Mouse (Mus musculus) lung, postnatal 0 days (tissue): ENCODE measurements around the gene Cpxm1. TPM values are rescaled to one million over a fixed set of nuclear protein-coding genes. Genes with fewer than 3 reads are reported as not detected.

Experiments
- ATAC-seq: fragments of 200-750 bp; cut with Nextera tagmentation; 2 replicates; pipeline ENCODE4 v1.8.0; 2017; ENCODE audit warnings: moderate library complexity
- DNase-seq: peaks from one replicate; pipeline ENCODE4 v3.0.0-alpha.2; 2016; ENCODE audit warnings: low spot score
- H3K27ac ChIP-seq: fragments of 300-500 bp; sonication (generic); 2 replicates; pipeline ENCODE4 v1.5.1; 2014; ENCODE audit warnings: antibody characterized with exemption, mild to moderate bottlenecking, low read length, mixed read lengths
- H3K27me3 ChIP-seq: fragments of 300-500 bp; sonication (generic); replicated peaks from 2 replicates; pipeline ENCODE4 v1.6.1; 2014; ENCODE audit warnings: low read length, mixed read lengths; ENCODE audit not compliant: insufficient read depth
- H3K36me3 ChIP-seq: fragments of 300-500 bp; sonication (generic); 2 replicates; pipeline ENCODE4 v1.6.1; 2014; ENCODE audit warnings: low read length, mixed read lengths; ENCODE audit not compliant: insufficient read depth
- H3K4me1 ChIP-seq: fragments of 300-500 bp; sonication (generic); 2 replicates; pipeline ENCODE4 v1.6.1; 2014; ENCODE audit warnings: antibody characterized with exemption, low read depth, low read length, mixed read lengths; ENCODE audit not compliant: insufficient read depth
- H3K4me2 ChIP-seq: fragments of 300-500 bp; sonication (generic); replicated peaks from 2 replicates; pipeline ENCODE4 v1.6.1; 2014; ENCODE audit warnings: low read depth, mild to moderate bottlenecking, low read length, moderate library complexity, mixed read lengths
- H3K4me3 ChIP-seq: fragments of 300-500 bp; sonication (generic); 2 replicates; pipeline ENCODE4 v1.5.1; 2014; ENCODE audit warnings: low read depth, low read length
- H3K9ac ChIP-seq: fragments of 300-500 bp; sonication (generic); replicated peaks from 2 replicates; pipeline ENCODE4 v1.6.1; 2014; ENCODE audit warnings: low read depth, mild to moderate bottlenecking
- H3K9me3 ChIP-seq: fragments of 300-500 bp; sonication (generic); 2 replicates; pipeline ENCODE4 v1.6.1; 2016; ENCODE audit warnings: low read length, mixed read lengths
- CTCF ChIP-seq: IDR thresholded peaks from 2 replicates; pipeline ENCODE4 v1.5.1; 2016; ENCODE audit warnings: antibody characterized with exemption, mild to moderate bottlenecking
- EP300 ChIP-seq: IDR thresholded peaks from 2 replicates; pipeline ENCODE4 v1.6.1; 2016; ENCODE audit warnings: antibody characterized with exemption, mild to moderate bottlenecking, control low read depth
- WGBS: fragments of 180-500 bp; shearing (Covaris S2); extraction: QIAGEN DNeasy Blood & Tissue Kit; methylation state at CpG from one replicate; pipeline ENCODE4 v1.1.7; 2014; 5-methylcytosine and 5-hydroxymethylcytosine counted together
- polyA plus RNA-seq: library from polyadenylated mRNA; unstranded; fragments of >200 nt; fragmentation: Nextera tagmentation; extraction: Ambion mirVana; gene quantifications from 2 replicates; pipeline ENCODE4 v1.2.1, GENCODE M21; 2015

Gene Cpxm1
- polyA plus RNA-seq, 1 experiment from 2014 or later = 13.9 TPM

DNA sequence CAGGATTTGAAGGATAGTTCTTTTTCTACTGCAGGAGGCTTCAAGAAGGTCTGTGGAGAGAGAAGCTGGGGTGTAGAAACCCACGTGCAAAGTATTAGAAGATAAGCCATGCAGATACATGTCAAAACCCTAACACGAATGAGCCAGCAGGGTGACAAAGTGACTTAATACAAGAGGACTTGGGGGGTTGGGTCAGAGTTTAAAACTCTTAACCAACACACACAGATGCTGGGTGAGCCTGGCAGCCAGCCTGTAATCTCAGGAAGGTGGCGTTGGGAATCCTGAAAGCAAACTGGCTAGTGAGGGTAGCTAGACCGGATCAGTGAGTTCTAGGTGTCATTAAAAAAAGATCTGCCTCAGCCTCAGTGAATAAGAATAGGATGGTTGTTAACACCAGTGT, 30.0 kb downstream of the Cpxm1 start:
- Histone ChIP-seq H3K4me2 (no peak overlapping the region), H3K9me3 (no peaks in the 10 kb centered on the region), H3K4me3 (no peak overlapping the region), H3K36me3 (no peaks in the 10 kb centered on the region), H3K27me3 (peaks cover 8% of the 10 kb centered on the region), H3K27ac (no peak overlapping the region), H3K4me1 (no peaks in the 10 kb centered on the region), H3K9ac (0 out of 2 replicates have a peak overlapping the region, but pooled peaks have one; percentile 16)
- no peak for DNase-seq
- WGBS = 49% methylated on average over 4 of the region's 4 CpGs
- ATAC-seq = no peak
- no peak for TF ChIP-seq CTCF
- no peak for TF ChIP-seq EP300

DNA sequence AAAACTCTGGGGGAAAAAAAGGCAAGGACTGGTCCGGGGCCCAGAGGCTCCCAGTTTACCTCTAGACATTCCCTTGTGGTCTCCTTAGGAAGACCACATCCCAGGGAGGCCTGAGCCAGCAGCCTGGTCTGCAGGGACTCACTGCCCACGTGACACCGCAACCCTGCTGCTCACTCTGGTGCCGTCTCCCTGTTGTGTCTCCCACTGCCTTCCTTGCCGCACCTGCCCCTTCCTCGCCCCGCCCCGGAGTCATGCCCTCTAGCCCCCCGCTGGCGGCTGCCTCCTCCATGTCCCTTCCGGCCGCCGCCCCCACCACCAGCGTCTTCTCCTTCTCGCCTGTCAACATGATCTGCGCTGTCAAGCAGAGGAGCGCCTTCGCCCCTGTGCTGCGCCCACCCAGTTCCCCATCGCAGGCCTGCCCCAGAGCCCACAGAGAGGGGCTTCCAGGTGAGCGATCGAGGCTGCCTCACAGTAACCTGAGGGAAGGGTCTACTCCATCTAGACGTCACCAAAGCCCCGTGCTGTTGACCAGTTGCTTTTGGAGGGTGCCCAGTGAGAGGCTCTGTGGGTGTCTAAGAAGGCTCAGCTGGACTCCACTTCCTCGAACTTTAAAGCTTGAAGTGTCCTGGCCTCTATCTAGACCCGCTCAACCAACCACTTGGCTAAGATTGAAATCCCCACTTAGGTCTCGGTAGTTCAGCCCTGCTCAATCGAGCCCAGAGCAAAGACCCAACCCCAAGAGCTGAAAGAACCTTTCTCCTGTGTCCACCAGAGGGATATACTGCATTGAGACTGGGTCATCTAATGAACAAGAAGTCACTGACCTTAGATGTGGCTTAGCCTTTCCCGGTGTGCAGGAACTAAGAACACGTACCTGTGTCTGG, 31.9 kb downstream of the Cpxm1 start:
- peak; percentile 58 for DNase-seq
- no peak overlapping the region for H3K27ac ChIP-seq
- H3K4me3 ChIP-seq = peak overlapping the region; percentile 25
- ATAC-seq = peak; percentile 52
- TF ChIP-seq CTCF (peak; percentile 39), EP300 (no peak)
- no peaks in the 10 kb centered on the region for H3K9me3 ChIP-seq
- no peak overlapping the region; the same call in 1 of the 2 replicates for H3K9ac ChIP-seq
- 7% methylated on average over 26 of the region's 30 CpGs for WGBS
- H3K36me3 ChIP-seq = no peaks in the 10 kb centered on the region
- H3K27me3 ChIP-seq = peaks cover 27% of the 10 kb centered on the region
- no peaks in the 10 kb centered on the region for H3K4me1 ChIP-seq
- peak overlapping the region; percentile 56 for H3K4me2 ChIP-seq

DNA sequence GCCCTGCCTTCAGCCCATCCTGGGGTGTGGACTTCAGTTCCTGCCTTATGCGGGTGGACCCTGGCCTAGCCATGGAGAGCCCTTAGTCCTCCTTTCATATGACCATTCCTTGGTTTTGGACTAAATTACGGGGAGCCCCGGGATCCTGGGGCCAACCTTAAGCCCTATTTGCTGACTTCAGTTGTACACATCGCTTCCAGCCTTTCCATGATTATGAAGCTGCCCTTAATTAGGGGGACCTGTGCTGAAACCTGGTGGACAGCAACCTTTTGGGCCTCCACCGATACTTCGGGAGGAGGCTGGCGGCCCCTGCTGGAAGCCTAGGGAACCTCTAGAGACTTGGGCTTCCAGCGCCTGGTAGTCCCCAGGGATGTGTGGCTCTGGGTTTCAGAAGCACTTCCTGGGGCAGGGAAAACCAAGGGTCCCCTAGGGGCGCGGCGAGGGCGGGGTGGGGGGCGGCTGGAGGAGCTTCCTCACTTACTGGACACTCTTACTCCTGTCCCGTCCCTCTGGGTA, 34.8 kb downstream of the Cpxm1 start:
- no peaks in the 10 kb centered on the region for H3K36me3 ChIP-seq
- 6% methylated on average over 13 of the region's 14 CpGs for WGBS

DNA sequence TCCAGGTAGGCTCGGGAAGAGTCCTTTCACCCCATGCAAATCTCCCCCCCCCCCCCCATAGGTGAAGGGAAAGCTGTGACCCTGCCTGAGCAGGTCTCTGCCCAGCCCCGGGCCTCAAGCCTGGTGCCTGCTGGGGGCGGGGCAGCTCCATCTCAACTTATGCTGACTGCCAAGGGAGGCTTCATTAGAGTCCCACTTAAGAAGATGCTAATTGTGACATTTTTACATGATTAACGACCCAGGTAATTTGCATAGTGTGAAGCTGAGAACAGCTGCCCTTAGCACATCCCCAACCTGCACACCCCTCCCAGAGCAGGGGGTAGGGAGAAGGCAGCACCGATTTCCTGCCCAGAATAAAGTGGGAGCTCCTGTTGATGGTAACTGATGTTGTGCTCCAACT, 38.5 kb downstream of the Cpxm1 start:
- Histone ChIP-seq H3K9ac (no peak overlapping the region), H3K4me2 (no peak overlapping the region), H3K9me3 (no peaks in the 10 kb centered on the region), H3K4me3 (no peak overlapping the region), H3K4me1 (no peaks in the 10 kb centered on the region), H3K27ac (no peak overlapping the region), H3K27me3 (peaks cover 28% of the 10 kb centered on the region), H3K36me3 (no peaks in the 10 kb centered on the region)
- no peak for ATAC-seq
- DNase-seq = no peak
- no peak for TF ChIP-seq EP300
- TF ChIP-seq CTCF = no peak
- WGBS = 10% methylated on average over 5 of the region's 5 CpGs

More for the DNA sequence above, 34.8 kb downstream of the Cpxm1 start:
- DNase-seq (peak; percentile 73), ATAC-seq (peak; percentile 46; the same call in 1 of the 2 replicates)
- H3K9me3 ChIP-seq = no peaks in the 10 kb centered on the region
- H3K4me2 ChIP-seq = no peak overlapping the region
- no peak overlapping the region for H3K9ac ChIP-seq
- no peak overlapping the region for H3K27ac ChIP-seq
- H3K27me3 ChIP-seq = peaks cover 28% of the 10 kb centered on the region
- no peak overlapping the region for H3K4me3 ChIP-seq
- TF ChIP-seq EP300 (no peak), CTCF (peak; percentile 82)
- no peaks in the 10 kb centered on the region for H3K4me1 ChIP-seq

DNA sequence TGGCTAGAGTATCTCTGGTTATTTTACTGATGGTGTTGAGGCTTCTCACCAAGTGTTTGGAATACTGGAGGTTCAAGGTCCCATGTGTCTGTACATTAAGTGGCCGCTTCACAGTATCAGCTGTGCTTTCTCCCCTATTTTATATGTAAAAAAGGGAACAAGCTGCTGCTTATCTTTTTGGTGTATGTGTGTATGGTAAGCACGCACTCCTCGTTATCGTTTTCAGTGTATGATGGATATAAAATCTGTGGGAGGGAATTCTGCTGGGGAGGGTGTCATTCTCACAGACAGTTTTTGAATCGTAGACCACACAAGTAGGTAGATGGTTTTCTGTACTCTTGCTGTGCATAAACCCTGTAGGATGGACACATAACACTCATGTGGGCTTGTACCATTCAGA, 39.8 kb downstream of the Cpxm1 start:
- H3K4me2 ChIP-seq = no peak overlapping the region

DNA sequence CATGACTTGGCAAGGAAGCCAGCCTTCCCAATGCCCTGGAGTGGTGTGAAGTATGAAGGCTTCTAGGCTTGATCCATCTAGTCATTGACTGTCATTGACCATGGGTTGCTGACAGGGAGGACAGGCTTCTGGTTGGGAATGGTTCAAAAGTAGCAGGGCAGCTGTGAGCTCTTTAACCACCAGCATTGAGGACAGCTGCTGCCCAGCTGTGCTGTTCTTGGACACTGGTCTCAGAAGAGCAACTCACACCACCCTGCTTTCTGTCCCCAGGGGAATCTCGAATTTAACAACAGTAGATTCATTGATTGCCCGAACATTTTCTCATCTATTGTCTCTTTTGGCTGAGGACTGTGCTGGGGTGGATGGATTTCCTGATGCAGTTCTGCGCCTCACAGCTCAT, 43.5 kb downstream of the Cpxm1 start:
- WGBS = 63% methylated on average over 3 of the region's 3 CpGs
- no peaks in the 10 kb centered on the region for H3K27me3 ChIP-seq
- H3K4me3 ChIP-seq = no peak overlapping the region
- ATAC-seq (peak; percentile 57), DNase-seq (peak; percentile 17)
- no peaks in the 10 kb centered on the region for H3K36me3 ChIP-seq
- TF ChIP-seq EP300 (no peak), CTCF (no peak)
- H3K9ac ChIP-seq = no peak overlapping the region
- H3K4me1 ChIP-seq = no peaks in the 10 kb centered on the region
- H3K27ac ChIP-seq = no peak overlapping the region
- no peaks in the 10 kb centered on the region for H3K9me3 ChIP-seq
- H3K4me2 ChIP-seq = no peak overlapping the region

More for the DNA sequence above, 39.8 kb downstream of the Cpxm1 start:
- TF ChIP-seq EP300 (no peak), CTCF (no peak)
- ATAC-seq = no peak
- Histone ChIP-seq H3K36me3 (no peaks in the 10 kb centered on the region), H3K9me3 (no peaks in the 10 kb centered on the region), H3K4me3 (no peak overlapping the region), H3K27me3 (peaks cover 22% of the 10 kb centered on the region), H3K27ac (no peak overlapping the region), H3K9ac (no peak overlapping the region), H3K4me1 (no peaks in the 10 kb centered on the region)
- no peak for DNase-seq
- WGBS = 84% methylated on average over 5 of the region's 5 CpGs
